Mouse (Mus musculus): ENCODE data around the gene Ubqln2.
A peak's percentile ranks its signal among the peaks of the same experiment; 100 is the strongest.

Ubqln2 gene

DNA sequence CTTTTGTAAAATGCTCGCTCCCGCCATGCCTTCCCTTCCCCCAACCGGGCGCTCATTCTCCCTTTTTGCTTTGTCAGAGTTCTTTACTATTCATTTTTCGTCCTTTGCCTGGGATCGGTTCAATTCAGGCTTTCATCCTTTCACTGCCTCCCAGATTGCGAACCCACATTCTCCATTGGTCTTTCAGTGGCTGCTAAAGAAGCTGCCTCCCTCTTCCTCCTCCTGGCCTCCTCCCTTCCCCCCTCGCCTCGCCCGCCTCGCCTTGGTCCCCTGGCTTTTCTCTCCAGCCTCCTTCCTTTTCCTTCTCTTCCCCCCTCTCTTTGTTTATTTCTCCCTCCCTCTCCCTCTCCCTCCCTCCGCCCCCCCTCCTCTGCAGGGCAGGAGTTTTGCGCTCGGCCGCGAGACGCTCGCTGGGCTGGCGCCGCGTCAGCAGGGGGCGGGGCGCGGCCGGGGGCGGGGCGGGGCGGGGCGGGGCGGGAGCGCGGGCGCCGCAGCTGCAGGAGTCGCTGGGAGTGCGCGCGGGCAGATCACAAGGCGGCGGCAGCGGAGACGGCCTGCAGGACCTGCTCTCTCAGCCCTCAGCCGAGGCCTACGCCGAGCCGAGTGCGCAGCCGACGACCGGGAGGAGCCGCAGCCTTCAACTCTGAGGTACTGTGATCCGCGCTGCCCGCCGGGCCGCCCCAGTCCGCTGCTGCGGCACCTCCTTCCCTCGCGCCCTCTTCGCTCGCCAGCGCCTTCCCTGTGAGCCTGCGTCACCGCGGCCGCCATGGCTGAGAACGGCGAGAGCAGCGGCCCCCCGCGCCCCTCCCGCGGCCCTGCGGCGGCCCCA lies at the start of gene Ubqln2:
Ubqln2 (plus strand) TSS at position 540 of the 829 bp plus-strand sequence.
- peak; percentile 80 for DNase-seq (ENCODE audit: low read depth, low spot score)

DNA sequence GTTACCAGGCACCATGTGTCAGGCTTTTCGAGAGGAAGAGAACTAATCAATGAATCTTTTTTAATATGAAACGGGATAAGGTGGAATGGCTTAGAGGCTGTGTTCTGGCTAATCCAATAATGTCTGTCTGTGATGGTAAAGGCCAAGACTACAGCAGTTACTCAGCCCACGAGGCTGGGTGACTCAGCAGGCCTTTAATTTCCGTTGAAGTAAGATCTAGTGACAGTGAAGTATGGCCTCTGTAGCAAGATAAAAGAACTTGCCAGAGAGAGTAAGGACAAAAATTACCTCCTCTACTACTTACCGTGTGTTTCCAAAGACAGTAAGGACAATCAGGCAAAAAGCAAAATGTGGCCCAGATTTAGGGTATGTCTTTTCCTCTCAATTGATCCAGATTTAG lies 46.1 kb upstream of the Ubqln2 start:
- DNase-seq (ENCODE audit: low read depth, low spot score) = no peak

DNA sequence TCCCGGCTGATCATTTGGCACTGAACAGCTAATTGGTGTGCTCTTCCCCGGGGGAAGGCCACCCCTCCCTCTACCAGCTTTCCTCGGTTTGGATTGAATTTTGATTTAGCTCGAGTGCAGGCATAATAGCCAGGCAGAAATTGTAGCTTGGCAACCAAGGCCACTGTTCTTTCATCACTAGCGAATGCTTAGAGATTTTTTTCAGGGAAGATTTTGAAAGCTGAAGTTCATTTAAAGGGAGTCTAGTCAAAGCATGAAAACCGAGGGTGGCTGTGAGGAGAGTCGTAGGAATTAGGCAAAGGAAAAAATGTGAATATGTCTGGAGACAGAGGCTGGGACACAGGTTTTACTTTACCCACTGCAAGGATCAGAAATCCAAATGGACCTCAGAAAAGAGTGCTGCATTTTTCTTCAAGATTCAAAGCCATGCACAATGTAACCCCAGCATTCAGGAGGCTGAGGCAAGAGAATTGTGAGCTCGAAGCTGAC lies 21.2 kb upstream of the Ubqln2 start:
- no peak for DNase-seq (ENCODE audit: low read depth, low spot score)

DNA sequence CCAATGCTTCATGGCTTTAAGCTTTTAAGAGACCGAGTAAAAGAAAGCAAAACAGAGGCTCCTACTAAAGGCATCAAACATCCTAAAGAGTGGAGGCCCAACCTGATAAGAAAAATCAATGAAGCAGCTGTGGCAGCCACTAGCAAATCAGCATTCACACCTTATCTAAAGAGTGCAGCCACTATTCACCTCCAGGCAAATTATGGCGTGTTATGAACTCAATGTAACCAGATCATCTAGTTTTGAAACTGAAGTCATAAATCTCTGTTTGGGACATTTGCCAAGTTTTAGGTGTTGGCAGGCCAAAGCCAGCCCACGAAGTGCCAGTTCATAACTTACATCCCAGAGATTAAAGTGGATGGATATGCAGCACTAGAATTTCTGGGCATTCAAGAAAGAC lies 5.7 kb upstream of the Ubqln2 start:
- DNase-seq (ENCODE audit: low read depth, low spot score) = no peak

DNA sequence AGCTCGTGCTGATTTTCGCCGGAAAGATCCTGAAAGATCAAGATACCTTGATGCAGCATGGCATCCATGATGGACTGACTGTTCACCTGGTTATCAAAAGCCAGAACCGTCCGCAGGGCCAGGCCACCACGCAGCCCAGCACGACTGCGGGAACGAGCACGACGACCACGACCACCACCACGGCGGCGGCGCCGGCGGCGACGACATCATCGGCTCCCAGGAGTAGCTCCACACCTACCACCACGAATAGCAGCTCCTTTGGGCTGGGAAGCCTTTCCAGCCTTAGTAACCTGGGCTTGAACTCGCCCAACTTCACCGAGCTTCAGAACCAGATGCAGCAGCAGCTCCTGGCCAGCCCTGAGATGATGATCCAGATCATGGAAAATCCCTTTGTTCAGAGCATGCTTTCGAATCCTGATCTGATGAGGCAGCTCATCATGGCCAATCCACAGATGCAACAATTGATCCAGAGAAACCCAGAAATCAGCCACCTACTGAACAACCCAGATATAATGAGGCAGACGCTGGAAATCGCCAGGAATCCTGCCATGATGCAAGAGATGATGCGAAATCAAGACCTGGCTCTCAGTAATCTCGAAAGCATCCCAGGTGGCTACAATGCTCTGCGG lies 752 bp downstream of the Ubqln2 start:
- no peak for DNase-seq (ENCODE audit: low read depth, low spot score)

DNA sequence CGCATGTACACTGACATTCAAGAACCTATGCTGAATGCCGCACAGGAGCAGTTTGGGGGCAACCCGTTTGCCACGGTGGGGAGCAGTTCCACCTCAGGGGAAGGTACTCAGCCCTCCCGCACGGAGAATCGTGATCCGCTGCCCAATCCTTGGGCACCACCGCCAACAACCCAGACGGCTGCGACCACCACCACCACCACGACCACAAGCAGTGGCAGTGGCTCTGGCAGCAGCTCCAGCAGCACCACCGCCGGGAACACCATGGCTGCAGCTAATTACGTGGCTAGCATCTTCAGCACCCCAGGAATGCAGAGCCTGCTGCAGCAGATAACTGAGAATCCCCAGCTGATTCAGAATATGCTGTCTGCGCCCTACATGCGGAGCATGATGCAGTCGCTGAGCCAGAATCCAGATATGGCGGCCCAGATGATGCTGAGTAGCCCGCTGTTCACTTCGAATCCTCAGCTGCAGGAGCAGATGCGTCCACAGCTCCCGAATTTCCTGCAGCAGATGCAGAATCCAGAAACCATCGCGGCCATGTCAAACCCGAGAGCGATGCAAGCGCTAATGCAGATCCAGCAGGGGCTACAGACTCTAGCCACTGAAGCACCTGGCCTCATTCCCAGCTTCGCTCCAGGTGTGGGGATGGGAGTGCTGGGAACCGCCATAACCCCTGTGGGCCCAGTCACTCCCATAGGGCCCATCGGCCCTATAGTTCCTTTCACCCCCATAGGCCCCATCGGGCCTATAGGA lies 1.4 kb downstream of the Ubqln2 start:
- DNase-seq (ENCODE audit: low read depth, low spot score) = no peak

DNA sequence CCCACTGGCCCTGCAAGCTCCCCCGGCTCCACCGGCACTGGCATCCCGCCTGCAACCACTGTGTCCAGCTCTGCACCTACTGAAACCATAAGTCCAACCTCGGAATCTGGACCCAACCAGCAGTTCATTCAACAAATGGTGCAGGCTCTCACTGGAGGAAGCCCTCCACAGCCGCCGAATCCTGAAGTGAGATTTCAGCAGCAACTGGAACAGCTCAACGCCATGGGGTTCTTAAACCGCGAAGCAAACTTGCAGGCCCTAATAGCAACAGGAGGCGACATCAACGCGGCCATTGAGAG lies 2.0 kb downstream of the Ubqln2 start:
- DNase-seq (ENCODE audit: low read depth, low spot score) = no peak

DNA sequence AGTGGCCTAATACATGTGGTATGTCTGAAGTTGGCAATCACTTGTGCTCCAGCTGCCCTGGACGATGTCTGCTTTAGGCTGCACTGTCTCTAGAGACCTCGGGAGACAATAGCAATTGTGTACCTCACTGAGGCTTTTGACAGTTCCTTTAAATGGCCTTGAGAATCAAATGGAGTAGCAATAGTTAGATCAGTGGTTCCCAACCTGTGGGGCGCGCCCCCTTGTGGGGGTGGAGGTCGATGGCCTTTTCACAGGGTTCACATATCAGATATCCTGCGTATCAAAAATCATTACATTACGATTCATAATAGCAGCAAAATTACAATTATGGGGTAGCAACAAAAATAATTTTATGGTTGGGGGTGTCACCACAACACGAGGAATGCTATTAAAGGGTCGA lies 7.9 kb downstream of the Ubqln2 start:
- DNase-seq (ENCODE audit: low read depth, low spot score) = no peak

DNA sequence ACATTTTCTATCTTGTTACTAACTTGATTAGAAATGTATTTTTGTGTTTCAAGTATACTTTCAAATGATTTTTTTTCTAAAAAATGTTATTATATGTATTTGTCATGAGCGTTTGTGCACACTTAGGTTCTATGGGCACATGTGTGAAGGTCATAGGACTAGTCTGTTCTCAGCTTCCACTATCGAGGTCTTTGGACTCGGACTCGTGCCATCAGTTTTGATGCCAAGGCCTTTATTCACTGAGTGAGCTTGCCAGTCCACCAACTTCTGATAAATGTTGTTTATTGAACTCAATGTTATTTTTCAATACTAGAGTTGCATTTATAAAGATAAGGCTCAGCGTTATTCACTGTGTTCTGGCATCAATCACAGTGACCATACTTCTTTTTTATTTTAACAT lies 17.5 kb downstream of the Ubqln2 start:
- DNase-seq (ENCODE audit: low read depth, low spot score) = no peak

DNA sequence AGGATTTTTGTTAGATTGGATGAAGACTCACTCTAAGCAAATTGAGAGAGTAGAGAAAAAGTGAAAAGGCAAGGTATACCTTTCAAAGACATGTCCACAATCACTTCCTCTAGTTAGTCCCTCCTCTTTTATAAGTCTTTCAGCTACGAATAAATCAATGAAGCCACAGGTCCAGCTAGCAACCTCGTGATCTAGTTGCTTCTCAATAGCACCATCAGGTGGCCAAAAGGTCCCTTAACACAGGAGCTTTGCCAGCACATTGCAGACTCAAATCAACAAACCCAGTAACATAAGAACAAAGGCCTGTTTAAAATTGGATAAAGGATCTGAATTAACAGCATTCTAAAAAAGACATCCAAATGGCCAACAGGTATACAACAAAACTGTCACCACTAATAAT lies 30.4 kb downstream of the Ubqln2 start:
- DNase-seq (ENCODE audit: low read depth, low spot score) = peak; percentile 4

Data from forelimb bud, embryonic 11.5 days (tissue).